Mouse (Mus musculus): ENCODE results near the gene Higd2a. TPM values are rescaled to one million over a fixed set of nuclear protein-coding genes. Genes with fewer than 3 reads are reported as not detected.
A peak's percentile ranks its signal among the peaks of the same experiment; 100 is the strongest.

Higd2a gene
- polyA plus RNA-seq (2017; shearing (Covaris generic)), result 100 to 1,000 TPM in 1 of 2 experiments, 10 to 100 TPM in 1; 98.7 to 110 TPM

GRCm38 (mm10) chr13:54589996-54590951, at the start of gene Higd2a, which contains the start of gene Nop16:
Higd2a (plus strand) TSS chr13:54590207.
Nop16 (minus strand) TSS chr13:54590090.
- ATAC-seq, result peak; percentile 98

DNA sequence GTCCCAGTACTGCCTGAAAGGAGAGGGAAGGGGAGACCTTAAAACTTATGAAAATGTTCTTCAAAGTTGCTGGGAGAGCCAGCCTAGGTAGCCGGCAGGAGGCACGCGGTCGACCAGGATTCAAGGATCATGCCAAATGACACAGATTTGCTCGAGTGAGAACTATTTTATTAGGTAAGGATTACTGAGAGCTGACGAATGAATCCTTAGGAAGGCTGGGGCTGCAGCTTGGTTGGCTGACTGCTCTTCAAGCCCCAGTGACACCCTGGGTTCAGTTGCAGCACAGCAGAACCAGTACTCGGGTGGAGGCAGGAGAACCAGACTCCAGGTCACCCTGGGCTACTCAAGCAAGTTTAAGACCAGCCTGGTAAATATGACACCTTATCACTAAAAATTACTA, 42.0 kb upstream of the Higd2a start:
- ATAC-seq, result no peak

DNA sequence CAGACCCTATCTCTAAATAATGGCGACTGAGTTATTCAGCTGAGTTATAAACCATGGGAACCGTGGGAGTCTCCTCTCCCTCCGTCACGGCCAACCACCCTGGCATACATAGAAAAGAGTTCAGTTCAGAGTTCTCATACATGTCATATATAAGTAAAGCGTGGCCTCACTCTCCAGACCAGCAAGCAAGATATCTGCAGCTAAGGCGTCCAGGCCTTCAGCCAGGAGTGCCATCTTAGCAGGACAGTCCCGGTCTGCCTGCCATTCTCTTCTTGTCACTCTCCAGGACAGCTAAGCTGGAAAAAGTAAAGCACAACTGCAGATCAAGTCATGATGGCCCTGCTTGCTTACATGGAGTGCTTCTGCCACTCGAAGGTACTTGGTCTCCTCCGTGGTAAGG, 33.8 kb upstream of the Higd2a start:
- ATAC-seq, result no peak

DNA sequence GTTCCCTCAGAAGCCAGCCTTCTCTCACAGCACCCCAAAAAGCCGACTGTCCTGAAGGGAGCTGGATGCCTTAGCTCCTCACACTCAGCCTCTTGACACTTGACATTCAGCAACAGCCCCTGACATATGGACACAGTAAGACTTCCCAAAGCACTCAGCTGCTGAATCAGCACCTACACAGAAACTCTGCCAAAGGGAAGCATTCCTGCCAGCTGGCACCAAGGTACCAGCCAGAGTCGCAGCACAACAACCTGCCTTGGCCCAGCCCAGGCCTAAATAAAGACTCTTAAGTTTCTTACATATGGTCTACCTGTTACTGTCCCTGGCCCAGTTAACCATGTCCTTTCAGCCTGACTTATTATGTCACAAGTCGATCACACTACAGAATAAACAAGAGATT, 33.2 kb upstream of the Higd2a start:
- ATAC-seq, result no peak

GRCm38 (mm10) chr13:54557652-54558051, 32.4 kb upstream of the Higd2a start:
- no peak for ATAC-seq

DNA sequence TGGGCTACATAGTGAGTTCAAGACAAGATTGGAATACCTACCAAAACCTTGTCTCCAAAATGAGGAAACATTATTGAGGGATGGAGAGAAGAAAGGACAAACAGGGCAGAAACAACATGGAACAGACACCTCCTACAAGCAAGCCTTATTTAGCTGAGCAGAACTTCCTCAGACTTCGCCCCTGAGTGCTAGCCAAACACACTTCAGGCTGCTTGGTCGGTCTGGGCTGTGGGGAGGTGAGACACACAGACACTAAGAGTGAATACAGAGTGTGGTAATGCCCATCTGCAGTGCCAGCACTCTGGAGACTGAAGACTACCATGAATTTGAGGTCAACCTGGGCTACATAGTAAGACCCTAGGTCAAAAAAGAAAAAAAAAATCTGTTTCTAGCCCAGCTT, 30.4 kb upstream of the Higd2a start:
- no peak for ATAC-seq

DNA sequence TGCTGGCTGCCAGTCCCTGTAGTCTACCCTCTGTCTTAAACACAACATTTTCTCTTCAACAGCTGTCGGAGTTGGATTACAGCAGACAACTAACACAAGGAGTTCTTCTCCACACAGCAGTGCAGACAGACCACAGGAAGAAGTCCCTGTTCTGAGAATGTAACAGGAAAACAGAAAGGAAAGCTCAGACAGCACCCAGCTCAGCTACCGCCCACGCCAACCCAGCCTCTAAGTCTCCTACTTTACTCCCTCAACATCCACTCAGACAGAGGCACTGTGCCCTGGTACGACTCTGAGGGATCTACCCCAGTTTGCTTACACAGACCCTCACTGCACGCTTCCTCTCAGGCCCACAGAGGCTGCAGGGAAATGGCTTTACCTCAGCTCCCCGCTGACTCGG, 29.4 kb upstream of the Higd2a start:
- no peak for ATAC-seq

DNA sequence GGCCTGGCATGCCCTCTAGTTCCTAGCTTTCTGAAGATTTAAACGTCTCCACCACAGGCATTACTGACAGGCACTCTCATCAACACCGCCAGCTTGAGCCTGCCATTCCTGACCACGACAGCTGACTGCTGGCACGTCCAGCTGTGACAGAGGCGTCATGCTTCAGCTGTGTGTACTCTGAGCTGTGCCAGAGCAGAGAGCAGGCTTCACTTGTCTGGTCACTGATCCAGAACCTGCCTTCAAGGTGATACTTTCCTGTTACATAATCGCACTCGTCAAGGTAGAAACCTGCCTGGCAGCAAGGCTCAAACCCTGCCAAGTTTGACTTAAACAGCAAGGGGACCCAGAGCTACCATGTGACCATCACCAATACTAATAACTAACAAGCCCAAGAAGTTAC, 27.4 kb upstream of the Higd2a start:
- no peak for ATAC-seq

GRCm38 (mm10) chr13:54564232-54565200, 25.5 kb upstream of the Higd2a start:
- ATAC-seq, result peak; percentile 10

DNA sequence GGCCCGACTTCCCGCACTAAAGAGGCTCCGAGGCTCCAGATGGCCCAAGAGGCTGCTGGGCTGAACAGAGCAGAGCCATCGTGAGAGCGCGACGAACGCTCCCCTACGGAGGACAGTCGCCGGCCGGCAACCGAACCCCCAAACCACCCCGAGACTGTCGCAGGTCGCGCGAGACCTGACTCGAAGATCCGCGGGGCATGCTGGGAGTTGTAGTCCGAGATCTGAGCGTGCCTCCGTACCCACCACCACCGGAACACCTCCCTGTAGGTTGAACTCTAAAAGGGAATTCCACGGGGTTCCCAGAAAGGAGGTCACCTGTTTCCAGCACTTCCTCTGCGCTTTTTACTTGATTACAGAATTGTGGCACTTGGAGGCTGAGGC, 24.8 kb upstream of the Higd2a start, which contains the start of gene 4833439L19Rik:
4833439L19Rik (minus strand) TSS at position 235 of the 381 bp plus-strand sequence.
- ATAC-seq, result peak; percentile 98

DNA sequence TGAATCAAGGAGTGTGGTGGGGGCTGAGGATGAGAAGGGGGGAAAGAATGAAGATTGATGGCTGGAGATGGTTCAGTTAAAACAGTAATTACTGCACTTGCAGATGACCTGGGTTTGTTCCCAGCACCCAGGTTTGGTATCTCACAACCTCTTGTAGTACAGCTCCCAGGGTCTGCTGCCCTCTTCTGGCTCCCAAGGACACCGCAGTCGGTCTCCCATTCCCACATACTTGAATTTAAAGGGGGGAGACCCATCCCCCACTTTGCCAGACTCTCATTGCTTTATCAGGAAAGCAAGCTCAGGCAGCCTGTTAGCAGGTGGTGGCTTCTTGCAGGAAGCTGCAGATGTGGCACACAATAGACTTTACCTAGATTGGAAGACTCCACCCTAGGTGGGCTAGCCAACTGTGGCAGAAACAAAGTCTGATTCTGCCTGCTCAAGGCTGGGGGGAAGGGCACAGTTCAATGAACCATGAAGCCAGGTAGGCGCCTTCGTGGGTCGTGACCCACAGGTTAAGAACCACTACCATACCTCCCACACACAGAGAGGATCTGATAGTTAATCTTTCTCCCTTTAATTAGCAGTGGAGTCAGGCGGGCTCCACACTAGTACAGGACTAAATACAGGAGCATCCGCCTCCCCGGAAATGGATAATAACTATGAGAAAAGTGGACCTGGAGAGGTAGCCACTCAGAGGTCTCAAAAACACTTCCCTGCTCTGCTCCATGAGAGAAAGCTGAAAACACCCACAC, 24.2 kb upstream of the Higd2a start:
- no peak for ATAC-seq

DNA sequence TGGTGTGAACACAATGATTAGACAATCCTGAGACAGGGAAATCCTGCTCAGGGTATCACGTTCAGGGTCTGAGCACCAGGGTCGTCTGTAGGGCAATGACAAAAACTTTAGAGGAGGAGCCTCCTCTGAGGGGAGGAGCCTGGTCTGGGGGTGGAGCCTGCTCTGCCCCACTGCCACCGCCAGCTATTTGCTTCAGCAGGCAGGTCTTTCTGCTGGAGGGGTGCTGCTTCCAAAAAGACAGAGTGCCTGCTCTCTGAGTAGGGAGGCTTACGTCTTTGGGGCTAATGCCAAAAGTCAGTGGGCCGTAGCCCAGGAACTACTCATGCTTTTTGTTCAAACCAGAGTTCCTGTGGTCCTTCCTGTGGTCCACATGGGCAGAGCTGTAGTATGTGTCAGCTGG, 21.6 kb upstream of the Higd2a start:
- ATAC-seq, result no peak

- ATAC-seq, result no peak
Observed at GRCm38 (mm10) chr13:54569282-54569681, 20.7 kb upstream of the Higd2a start.

- no peak for ATAC-seq
Observed at GRCm38 (mm10) chr13:54570736-54571135, 19.3 kb upstream of the Higd2a start.

GRCm38 (mm10) chr13:54571637-54572036, 18.4 kb upstream of the Higd2a start:
- no peak for ATAC-seq

DNA sequence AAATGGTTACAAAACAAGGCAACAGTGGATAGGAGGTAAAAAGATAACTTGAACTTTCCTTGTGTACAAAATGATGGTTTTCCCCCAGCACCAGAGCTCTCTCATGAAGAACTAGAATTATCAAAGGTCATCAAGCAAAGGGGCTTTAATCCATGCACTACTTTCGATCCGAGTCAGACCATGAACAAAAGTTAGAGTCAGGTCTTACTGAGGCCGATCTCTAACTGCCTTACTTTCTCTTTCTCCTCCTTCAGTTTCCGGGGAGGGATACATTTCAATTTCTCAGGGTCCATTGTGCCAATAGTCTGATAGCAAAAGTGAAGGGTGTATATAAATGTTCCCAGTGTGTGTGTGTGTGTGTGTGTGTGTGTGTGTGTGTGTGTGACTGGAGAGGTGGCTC, 17.4 kb upstream of the Higd2a start:
- peak; percentile 60 for ATAC-seq

DNA sequence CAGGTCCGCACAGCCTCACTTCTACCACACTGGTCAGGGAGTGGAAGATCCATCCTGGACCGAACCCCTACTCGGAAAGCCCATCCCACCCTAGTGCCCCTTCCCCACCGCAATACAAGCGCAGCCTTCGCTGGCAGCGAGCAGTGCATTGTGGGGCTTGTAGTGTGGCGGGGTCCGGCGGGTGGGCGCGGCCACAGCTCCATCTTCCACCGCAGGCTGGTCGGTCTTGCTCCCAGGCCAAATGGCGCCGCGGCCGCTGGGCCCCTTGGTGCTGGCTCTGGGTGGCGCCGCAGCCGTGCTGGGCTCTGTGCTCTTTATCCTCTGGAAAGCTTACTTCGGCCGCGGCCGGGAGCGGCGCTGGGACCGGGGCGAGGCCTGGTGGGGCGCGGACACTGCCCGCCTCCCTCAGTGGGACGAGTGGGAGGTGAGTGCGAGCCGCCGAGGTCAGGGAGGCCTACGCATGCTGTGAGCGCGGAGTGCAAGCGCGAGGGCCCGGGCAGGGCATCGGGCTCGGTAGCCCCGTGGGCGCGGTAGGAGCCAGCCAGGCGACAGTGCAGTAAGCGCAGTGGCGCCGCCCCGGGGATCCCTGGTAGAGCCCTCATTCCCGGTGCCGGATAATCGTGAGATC, 15.0 kb upstream of the Higd2a start, which contains the start of gene Arl10:
Arl10 (plus strand) TSS at position 162 of the 628 bp plus-strand sequence.
- ATAC-seq, result peak; percentile 68

- ATAC-seq, result peak; percentile 10
Observed at GRCm38 (mm10) chr13:54575489-54575888, 14.5 kb upstream of the Higd2a start.

DNA sequence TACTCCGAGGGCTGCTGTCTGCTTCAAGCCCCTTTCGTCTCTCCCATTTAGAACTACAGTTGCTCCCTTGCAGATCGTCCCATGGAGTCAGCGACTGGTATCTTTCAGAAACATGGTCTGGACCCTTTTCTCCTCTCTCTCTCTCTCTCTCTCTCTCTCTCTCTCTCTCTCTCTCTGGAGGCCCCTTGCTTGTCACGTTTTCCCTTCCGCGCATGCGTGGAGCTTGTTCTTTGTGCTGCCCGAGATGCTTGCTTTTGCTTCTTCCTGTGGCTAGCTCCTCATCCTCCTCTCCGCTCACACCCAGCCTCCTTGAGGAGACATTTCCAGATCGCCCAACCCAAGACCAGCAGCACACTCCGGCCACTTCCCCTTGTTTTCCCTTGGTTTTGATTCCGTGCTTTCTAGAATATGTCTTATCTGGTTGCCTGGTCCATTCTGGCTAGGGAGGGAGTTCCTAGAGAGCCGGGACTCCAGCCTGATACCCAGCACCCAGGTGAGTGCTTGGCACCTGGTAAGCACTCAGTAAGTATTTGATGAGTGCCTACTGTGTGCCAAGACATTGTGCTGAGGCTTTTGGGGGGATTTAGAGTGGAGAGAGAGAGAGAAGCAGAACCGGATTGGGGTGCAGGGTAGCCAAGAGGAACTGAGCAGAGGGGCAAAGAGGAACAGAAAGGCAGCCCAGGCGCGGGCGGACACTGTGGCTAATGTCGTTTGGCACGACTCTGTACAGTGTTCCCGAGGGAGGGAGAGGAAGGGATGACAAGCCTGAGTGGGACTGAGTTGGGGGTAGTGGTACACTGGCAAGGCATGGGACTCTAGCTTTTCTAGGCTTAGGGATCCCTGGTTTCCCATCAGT, 12.1 kb upstream of the Higd2a start:
- ATAC-seq, result no peak

DNA sequence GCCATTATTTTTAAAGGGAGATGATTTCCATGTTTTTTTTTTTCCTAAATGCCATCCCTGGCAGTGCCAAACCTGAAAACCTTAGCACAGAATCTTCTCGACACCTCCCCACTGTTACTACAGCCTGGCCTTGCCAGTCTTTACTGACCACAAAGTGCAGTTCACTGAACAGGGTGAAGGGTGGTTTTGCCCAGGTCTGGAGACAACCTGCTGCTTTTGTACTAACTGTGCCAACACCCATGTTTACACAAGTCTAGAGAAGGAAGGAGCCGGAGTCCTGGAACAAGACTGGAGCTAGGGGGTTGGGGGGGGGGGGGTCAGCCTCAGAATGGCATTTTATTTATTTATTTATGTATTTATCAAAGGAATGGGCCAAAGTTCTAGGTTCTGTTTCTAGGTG, 8.6 kb upstream of the Higd2a start:
- ATAC-seq, result no peak

DNA sequence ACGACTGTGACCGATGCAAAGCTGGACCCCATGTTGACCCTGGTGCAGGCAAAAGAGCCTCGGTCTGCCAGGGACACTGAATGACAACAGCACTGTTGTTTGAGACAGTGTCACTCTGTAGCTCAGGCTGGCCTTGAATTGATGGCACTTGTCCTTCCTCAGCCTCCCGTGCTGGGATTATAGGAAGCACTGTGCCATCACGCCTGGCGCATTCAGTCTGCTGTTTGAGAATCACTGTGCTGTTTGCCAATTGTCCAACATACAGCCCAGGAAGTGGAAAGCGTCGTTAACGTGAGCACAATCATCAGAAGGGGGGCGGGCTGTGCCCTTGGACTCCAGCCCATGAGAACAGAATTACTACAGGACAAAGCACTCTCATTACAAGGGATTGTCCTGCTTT, 7.9 kb upstream of the Higd2a start:
- no peak for ATAC-seq
